Mouse (Mus musculus) adrenal gland, adult 8-10 months (tissue): ENCODE results near the gene Rsph6a. TPM values are rescaled to one million over a fixed set of nuclear protein-coding genes. Genes with fewer than 3 reads are reported as not detected.

Source experiments
- DNase-seq: peaks from one replicate; pipeline ENCODE4 v3.0.0; 2022
- microRNA-seq, 2 experiments: library from miRNA; unstranded; fragments of <30 nt; microRNA quantifications; one replicate each; pipeline ENCODE4 v1.2.0; 2022
- total RNA-seq, 4 experiments: library from RNA; stranded (reverse); gene quantifications; 2 replicates each; pipeline ENCODE4 v1.2.4; 2022

Gene Rsph6a
- total RNA-seq, 4 experiments from 2014 or later: 0.24 TPM; not detected in 3

GRCm38 (mm10) chr7:19104486-19104885, 50.0 kb downstream of the Rsph6a start:
- DNase-seq: no peak

- no peak for DNase-seq
Measured at GRCm38 (mm10) chr7:19107436-19107835, 52.9 kb downstream of the Rsph6a start.

GRCm38 (mm10) chr7:19109565-19109964, 55.1 kb downstream of the Rsph6a start:
- no peak for DNase-seq

GRCm38 (mm10) chr7:19118028-19118771, 63.7 kb downstream of the Rsph6a start, which contains the start of gene Gm4969:
Gm4969 (minus strand) TSS chr7:19118368.
- peak; percentile 60 for DNase-seq

- DNase-seq: no peak
Measured at GRCm38 (mm10) chr7:19119083-19119482, 64.6 kb downstream of the Rsph6a start.

GRCm38 (mm10) chr7:19119631-19120429, 65.3 kb downstream of the Rsph6a start, which contains the start of gene Fbxo46:
Fbxo46 (plus strand) TSS chr7:19119859.
- peak; percentile 95 for DNase-seq

- no peak for DNase-seq
Measured at GRCm38 (mm10) chr7:19121686-19122085, 67.2 kb downstream of the Rsph6a start.

Small RNA genes within 50 kb of the gene (microRNA-seq; reads per million reads assigned to microRNA genes)
- 2.8 reads per million in 2 experiments for gene Mir3100

Other genes starting within 250 kb of the Rsph6a start
- gene Psg17, start 233.1 kb upstream of the Rsph6a start, total RNA-seq: not detected
- gene Mill2, start 214.7 kb upstream of the Rsph6a start, total RNA-seq: 10 to 100 TPM in 3 of 4 experiments, 1 to 10 TPM in 1; 8.5 to 12.4 (median 11.2) TPM
- 1 to 10 TPM; 1.3 to 2.8 (median 1.8) TPM for gene Pglyrp1, start 183.4 kb upstream of the Rsph6a start, total RNA-seq
- gene Ccdc61, start 144.3 kb upstream of the Rsph6a start, total RNA-seq: 10 to 100 TPM; 12.6 to 18.4 (median 14.0) TPM
- gene Nova2, start 128.8 kb upstream of the Rsph6a start, total RNA-seq: 1 to 10 TPM; 5.6 to 9.2 (median 7.1) TPM
- gene Nanos2, start 67.3 kb upstream of the Rsph6a start, total RNA-seq: not detected
- 10 to 100 TPM; 11.4 to 18.0 (median 15.5) TPM for gene Mypop, start 63.4 kb upstream of the Rsph6a start, total RNA-seq
- gene Irf2bp1, start 50.6 kb upstream of the Rsph6a start, total RNA-seq: 10 to 100 TPM; 49.0 to 52.8 (median 50.9) TPM
- under 1 TPM in 1 of 4 experiments, not detected in 3; 0.12 TPM for gene Foxa3, start 31.2 kb upstream of the Rsph6a start, total RNA-seq
- gene Sympk, start 30.3 kb upstream of the Rsph6a start, total RNA-seq: 100 to 1,000 TPM; 110 to 113 (median 111) TPM
- gene Dmwd, start 21.5 kb downstream of the Rsph6a start, total RNA-seq: 10 to 100 TPM; 54.9 to 74.1 (median 62.4) TPM
- 100 to 1,000 TPM; 118 to 287 (median 209) TPM for gene Dmpk, start 29.2 kb downstream of the Rsph6a start, total RNA-seq
- 10 to 100 TPM; 16.8 to 27.8 (median 20.2) TPM for gene Six5, start 39.9 kb downstream of the Rsph6a start, total RNA-seq
- not detected for gene Gm4969, start 63.7 kb downstream of the Rsph6a start, total RNA-seq
- gene Fbxo46, start 65.2 kb downstream of the Rsph6a start, total RNA-seq: 10 to 100 TPM; 13.6 to 17.6 (median 16.1) TPM
- 10 to 100 TPM; 18.0 to 24.0 (median 23.9) TPM for gene Qpctl, start 94.6 kb downstream of the Rsph6a start, total RNA-seq
- 10 to 100 TPM; 86.1 to 97.7 (median 92.4) TPM for gene Snrpd2, start 95.0 kb downstream of the Rsph6a start, total RNA-seq
- 1 to 10 TPM in 1 of 4 experiments, under 1 TPM in 3; 0.17 to 1.5 (median 0.64) TPM for gene Gipr, start 111.4 kb downstream of the Rsph6a start, total RNA-seq
- 10 to 100 TPM; 56.2 to 79.2 (median 69.6) TPM for gene Eml2, start 121.7 kb downstream of the Rsph6a start, total RNA-seq
- 10 to 100 TPM in 2 of 4 experiments, 1 to 10 TPM in 2; 5.7 to 15.2 (median 8.2) TPM for gene Gpr4, start 157.8 kb downstream of the Rsph6a start, total RNA-seq
- 10 to 100 TPM; 32.4 to 41.5 (median 33.7) TPM for gene Opa3, start 173.6 kb downstream of the Rsph6a start, total RNA-seq
- 10 to 100 TPM; 44.8 to 70.6 (median 59.1) TPM for gene Vasp, start 217.1 kb downstream of the Rsph6a start, total RNA-seq
- not detected for gene Ppm1n, start 225.4 kb downstream of the Rsph6a start, total RNA-seq
- 10 to 100 TPM in 1 of 4 experiments, 1 to 10 TPM in 3; 3.8 to 15.0 (median 6.8) TPM for gene Rtn2, start 227.9 kb downstream of the Rsph6a start, total RNA-seq